Mouse (Mus musculus) midbrain, embryonic 12.5 days (tissue): ENCODE measurements around the gene Arpc2. TPM values are rescaled to one million over a fixed set of nuclear protein-coding genes. Genes with fewer than 3 reads are reported as not detected.
A peak's percentile ranks its signal among the peaks of the same experiment; 100 is the strongest.

ENCODE experiments used
- ATAC-seq: fragments of 200-750 bp; cut with Nextera tagmentation; 2 replicates; pipeline ENCODE4 v1.8.0; 2017; ENCODE audit warnings: low read depth, moderate TSS enrichment, moderate library complexity; ENCODE audit not compliant: low FRiP score
- H3K27ac ChIP-seq: fragments of 300-500 bp; sonication (generic); replicated peaks from 2 replicates; pipeline ENCODE4 v1.5.1; 2016; ENCODE audit warnings: mild to moderate bottlenecking
- H3K27me3 ChIP-seq: fragments of 300-500 bp; sonication (generic); 2 replicates; pipeline ENCODE4 v1.6.1; 2016; ENCODE audit warnings: mild to moderate bottlenecking
- H3K36me3 ChIP-seq: fragments of 300-500 bp; sonication (generic); 2 replicates; pipeline ENCODE4 v1.6.1; 2016
- H3K4me1 ChIP-seq: fragments of 300-500 bp; sonication (generic); 2 replicates; pipeline ENCODE4 v1.6.1; 2016
- H3K4me2 ChIP-seq: fragments of 300-500 bp; sonication (generic); replicated peaks from 2 replicates; pipeline ENCODE4 v1.6.1; 2016; ENCODE audit warnings: mild to moderate bottlenecking, moderate library complexity
- H3K4me3 ChIP-seq: fragments of 300-500 bp; sonication (generic); 2 replicates; pipeline ENCODE4 v1.5.1; 2016; ENCODE audit warnings: mild to moderate bottlenecking
- H3K9ac ChIP-seq: fragments of 300-500 bp; sonication (generic); replicated peaks from 2 replicates; pipeline ENCODE4 v1.6.1; 2016; ENCODE audit warnings: mild to moderate bottlenecking, moderate library complexity
- H3K9me3 ChIP-seq: fragments of 300-500 bp; sonication (generic); 2 replicates; pipeline ENCODE4 v1.6.1; 2016; ENCODE audit warnings: mild to moderate bottlenecking
- WGBS: fragments of 180-500 bp; shearing (Covaris S2); methylation state at CpG from one replicate; pipeline ENCODE4 v1.1.7; 2016; 5-methylcytosine and 5-hydroxymethylcytosine counted together
- polyA plus RNA-seq: library from polyadenylated mRNA; unstranded; fragments of >200 nt; fragmentation: Nextera tagmentation; extraction: Ambion mirVana; gene quantifications from 2 replicates; pipeline ENCODE4 v1.2.1, GENCODE M21; 2016

Gene Arpc2
- polyA plus RNA-seq, 1 experiment from 2014 or later = 363 TPM

- Histone ChIP-seq H3K4me2 (no peak overlapping the region), H3K4me1 (no peaks in the 10 kb centered on the region), H3K27me3 (no peaks in the 10 kb centered on the region), H3K9ac (no peak overlapping the region), H3K27ac (no peak overlapping the region), H3K4me3 (no peak overlapping the region), H3K9me3 (no peaks in the 10 kb centered on the region), H3K36me3 (peaks cover 34% of the 10 kb centered on the region)
- ATAC-seq = no peak
- WGBS = 75% methylated on average over 6 of the region's 6 CpGs
Observed at GRCm38 (mm10) chr1:74277041-74277440, 41.2 kb downstream of the Arpc2 start.

DNA sequence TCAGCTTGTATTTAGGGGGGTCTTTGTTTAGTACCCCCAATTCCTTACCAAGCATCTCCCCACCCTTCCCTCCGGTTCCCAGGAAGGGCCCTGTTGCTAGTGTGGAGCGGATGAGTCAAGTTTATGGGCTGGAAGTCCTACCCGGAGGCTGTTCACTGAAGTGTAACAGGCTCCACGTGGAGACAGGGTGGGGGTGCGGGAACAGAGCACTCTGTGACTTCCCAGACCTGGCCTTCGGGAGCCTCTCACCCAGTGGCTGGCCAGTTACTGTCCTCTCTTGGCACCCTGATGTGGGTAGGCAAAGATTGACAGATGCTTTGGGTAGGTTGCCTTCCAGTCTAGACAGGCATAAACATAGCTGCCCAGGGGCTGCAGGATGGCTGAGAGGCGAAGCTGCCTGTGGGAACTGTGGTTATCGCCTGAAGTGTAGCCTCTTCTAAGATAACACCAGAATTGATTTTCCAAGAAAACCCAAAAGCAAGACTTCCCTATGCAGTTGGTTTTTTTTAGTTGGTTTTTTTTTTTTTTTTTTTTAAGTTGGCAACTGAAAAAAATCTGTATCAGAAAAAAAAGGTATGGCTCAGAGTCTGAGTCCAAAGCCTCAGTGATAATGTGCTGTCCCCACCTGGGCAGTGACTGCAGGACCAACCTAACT lies 42.1 kb downstream of the Arpc2 start:
- no peak for ATAC-seq
- H3K4me1 ChIP-seq = peaks cover 4% of the 10 kb centered on the region; the same call in 1 of the 2 replicates
- no peak overlapping the region for H3K4me2 ChIP-seq
- H3K27me3 ChIP-seq = no peaks in the 10 kb centered on the region
- no peaks in the 10 kb centered on the region for H3K9me3 ChIP-seq
- peaks cover 43% of the 10 kb centered on the region for H3K36me3 ChIP-seq
- 60% methylated on average over 8 of the region's 8 CpGs for WGBS
- H3K4me3 ChIP-seq = no peak overlapping the region
- H3K9ac ChIP-seq = no peak overlapping the region
- H3K27ac ChIP-seq = no peak overlapping the region

GRCm38 (mm10) chr1:74278538-74278937 lies 42.7 kb downstream of the Arpc2 start, which contains the start of gene Gpbar1:
Gene Gpbar1 (plus strand): TSS chr1:74278550.
- H3K9me3 ChIP-seq = no peaks in the 10 kb centered on the region
- H3K9ac ChIP-seq = no peak within 1 kb of the TSS
- peaks cover 9% of the 10 kb centered on the region for H3K4me1 ChIP-seq
- no peaks in the 10 kb centered on the region for H3K27me3 ChIP-seq
- ATAC-seq = no peak
- no peak within 1 kb of the TSS for H3K4me2 ChIP-seq
- H3K27ac ChIP-seq = no peak within 1 kb of the TSS
- 91% methylated on average over 10 of the region's 10 CpGs for WGBS
- no peak within 1 kb of the TSS for H3K4me3 ChIP-seq
- peaks cover 46% of the 10 kb centered on the region for H3K36me3 ChIP-seq

GRCm38 (mm10) chr1:74278988-74279387 lies 43.1 kb downstream of the Arpc2 start:
- H3K4me2 ChIP-seq = no peak overlapping the region
- no peaks in the 10 kb centered on the region for H3K27me3 ChIP-seq
- no peak overlapping the region for H3K27ac ChIP-seq
- H3K4me1 ChIP-seq = peaks cover 14% of the 10 kb centered on the region
- H3K9ac ChIP-seq = no peak overlapping the region
- H3K9me3 ChIP-seq = no peaks in the 10 kb centered on the region
- H3K4me3 ChIP-seq = no peak overlapping the region
- ATAC-seq = no peak
- H3K36me3 ChIP-seq = peaks cover 46% of the 10 kb centered on the region
- 94% methylated on average over 11 of the region's 11 CpGs for WGBS

DNA sequence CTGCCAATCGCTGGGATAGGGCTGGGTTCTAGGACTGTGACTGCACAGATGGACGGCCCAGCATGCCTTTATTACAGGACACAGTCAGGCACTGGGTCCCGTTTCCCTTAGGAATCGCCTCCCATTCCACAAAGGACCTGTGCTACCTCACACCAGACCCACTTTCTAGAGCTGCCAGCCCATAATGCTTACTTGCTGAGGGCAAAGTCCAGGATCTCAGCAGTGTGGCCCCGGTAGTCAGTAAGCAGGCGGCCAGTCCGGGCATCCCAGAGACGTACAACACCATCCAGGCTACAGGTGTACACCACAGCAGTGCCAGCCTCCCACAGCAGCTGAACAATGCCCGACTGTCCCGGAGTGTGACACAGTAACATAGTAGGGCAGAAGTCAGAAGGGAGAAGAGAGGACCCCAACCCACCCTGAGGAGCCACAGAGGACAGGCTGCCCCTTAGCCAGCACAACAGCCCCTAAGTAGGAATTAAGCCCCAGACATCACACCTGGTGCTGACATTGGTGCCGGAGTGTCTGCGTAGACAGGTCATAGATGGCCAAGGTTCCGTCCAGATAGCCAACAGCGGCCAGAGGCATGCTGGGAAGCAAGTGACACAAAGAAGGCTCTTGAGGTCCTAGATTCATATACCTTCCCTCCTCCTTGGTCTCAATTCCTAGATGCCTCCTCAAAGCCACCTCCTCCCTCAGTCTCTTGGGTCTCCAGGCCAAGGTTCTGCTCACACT lies 44.9 kb downstream of the Arpc2 start:
- no peak for ATAC-seq
- no peaks in the 10 kb centered on the region for H3K9me3 ChIP-seq
- H3K27ac ChIP-seq = no peak overlapping the region
- no peaks in the 10 kb centered on the region for H3K27me3 ChIP-seq
- peaks cover 46% of the 10 kb centered on the region for H3K36me3 ChIP-seq
- WGBS = 92% methylated on average over 14 of the region's 14 CpGs
- no peak overlapping the region for H3K4me3 ChIP-seq
- H3K9ac ChIP-seq = no peak overlapping the region; the same call in 1 of the 2 replicates
- H3K4me1 ChIP-seq = peaks cover 19% of the 10 kb centered on the region
- H3K4me2 ChIP-seq = no peak overlapping the region

DNA sequence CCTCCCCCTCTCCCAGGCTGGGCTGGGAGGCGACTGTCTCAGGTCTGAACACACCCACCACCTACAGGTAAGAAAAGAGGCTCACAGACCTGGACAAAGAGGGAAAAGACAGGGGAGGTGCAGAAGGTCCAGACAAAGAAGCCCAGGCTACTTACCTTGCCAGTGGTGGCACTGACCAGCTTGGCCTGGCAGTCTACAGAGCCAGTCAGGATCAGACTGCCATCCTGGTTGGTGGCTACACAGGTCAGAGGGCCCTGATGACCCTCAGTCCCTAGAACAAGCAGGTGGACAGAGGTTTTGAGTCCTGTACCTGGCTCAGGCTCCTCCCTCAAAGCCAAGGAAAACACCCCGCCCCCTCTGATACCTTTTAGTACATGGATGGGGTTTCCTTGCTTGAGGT lies 45.5 kb downstream of the Arpc2 start:
- 100% methylated on average over 2 of the region's 2 CpGs for WGBS
- H3K4me3 ChIP-seq = no peak overlapping the region
- no peak for ATAC-seq
- H3K4me2 ChIP-seq = no peak overlapping the region
- no peaks in the 10 kb centered on the region for H3K9me3 ChIP-seq
- peaks cover 23% of the 10 kb centered on the region for H3K4me1 ChIP-seq
- H3K27me3 ChIP-seq = no peaks in the 10 kb centered on the region
- H3K9ac ChIP-seq = no peak overlapping the region
- H3K36me3 ChIP-seq = peaks cover 46% of the 10 kb centered on the region
- H3K27ac ChIP-seq = no peak overlapping the region

GRCm38 (mm10) chr1:74281886-74282285 lies 46.0 kb downstream of the Arpc2 start:
- no peaks in the 10 kb centered on the region for H3K9me3 ChIP-seq
- H3K4me1 ChIP-seq = peaks cover 23% of the 10 kb centered on the region
- H3K27me3 ChIP-seq = no peaks in the 10 kb centered on the region
- H3K9ac ChIP-seq = no peak overlapping the region
- 99% methylated on average over 8 of the region's 8 CpGs for WGBS
- H3K4me3 ChIP-seq = no peak overlapping the region
- ATAC-seq = no peak
- peaks cover 46% of the 10 kb centered on the region for H3K36me3 ChIP-seq
- no peak overlapping the region for H3K4me2 ChIP-seq
- H3K27ac ChIP-seq = no peak overlapping the region

- H3K4me2 ChIP-seq = peak overlapping the region; percentile 85; the same call in 1 of the 2 replicates
Observed at GRCm38 (mm10) chr1:74282896-74283625, 47.2 kb downstream of the Arpc2 start.

GRCm38 (mm10) chr1:74283686-74284463 lies 48.0 kb downstream of the Arpc2 start:
- H3K4me1 ChIP-seq = peaks cover 23% of the 10 kb centered on the region
- ATAC-seq = peak; percentile 16; the same call in 1 of the 2 replicates
- no peaks in the 10 kb centered on the region for H3K9me3 ChIP-seq
- peak overlapping the region; percentile 75 for H3K9ac ChIP-seq
- H3K27me3 ChIP-seq = no peaks in the 10 kb centered on the region
- H3K36me3 ChIP-seq = peaks cover 49% of the 10 kb centered on the region
- H3K4me2 ChIP-seq = peak overlapping the region; percentile 85
- peak overlapping the region; percentile 52; the same call in 1 of the 2 replicates for H3K27ac ChIP-seq
- H3K4me3 ChIP-seq = peak overlapping the region; percentile 79
- WGBS = 16% methylated on average over 15 of the region's 15 CpGs

More at GRCm38 (mm10) chr1:74282896-74283625, 47.2 kb downstream of the Arpc2 start:
- H3K9me3 ChIP-seq = no peaks in the 10 kb centered on the region
- H3K27ac ChIP-seq = no peak overlapping the region
- H3K27me3 ChIP-seq = no peaks in the 10 kb centered on the region
- no peak overlapping the region for H3K9ac ChIP-seq
- peaks cover 46% of the 10 kb centered on the region for H3K36me3 ChIP-seq
- H3K4me3 ChIP-seq = no peak overlapping the region
- no peak for ATAC-seq
- WGBS = 88% methylated on average over 10 of the region's 10 CpGs
- peaks cover 23% of the 10 kb centered on the region for H3K4me1 ChIP-seq

GRCm38 (mm10) chr1:74284543-74285160 lies 48.8 kb downstream of the Arpc2 start, which contains the start of the genes Aamp and Pnkd:
Gene Aamp (minus strand): TSS chr1:74284738.
Gene Pnkd (plus strand): TSS chr1:74284930.
- peak within 1 kb of the TSS; percentile 52; the same call in 1 of the 2 replicates for H3K27ac ChIP-seq
- peaks cover 44% of the 10 kb centered on the region for H3K36me3 ChIP-seq
- no peaks in the 10 kb centered on the region for H3K27me3 ChIP-seq
- peak within 1 kb of the TSS; percentile 85 for H3K4me2 ChIP-seq
- peak within 1 kb of the TSS; percentile 75 for H3K9ac ChIP-seq
- WGBS = under 1% methylated on average over 56 of the region's 56 CpGs
- H3K9me3 ChIP-seq = no peaks in the 10 kb centered on the region
- peaks cover 23% of the 10 kb centered on the region for H3K4me1 ChIP-seq
- peak within 1 kb of the TSS; percentile 79 for H3K4me3 ChIP-seq
- ATAC-seq = peak; percentile 97
